Mouse (Mus musculus): ENCODE data around the gene Iba57. TPM values are rescaled to one million over a fixed set of nuclear protein-coding genes. Genes with fewer than 3 reads are reported as not detected.

Iba57 gene
- polyA plus RNA-seq, 1 experiment from 2014 or later, result 7.6 TPM

DNA sequence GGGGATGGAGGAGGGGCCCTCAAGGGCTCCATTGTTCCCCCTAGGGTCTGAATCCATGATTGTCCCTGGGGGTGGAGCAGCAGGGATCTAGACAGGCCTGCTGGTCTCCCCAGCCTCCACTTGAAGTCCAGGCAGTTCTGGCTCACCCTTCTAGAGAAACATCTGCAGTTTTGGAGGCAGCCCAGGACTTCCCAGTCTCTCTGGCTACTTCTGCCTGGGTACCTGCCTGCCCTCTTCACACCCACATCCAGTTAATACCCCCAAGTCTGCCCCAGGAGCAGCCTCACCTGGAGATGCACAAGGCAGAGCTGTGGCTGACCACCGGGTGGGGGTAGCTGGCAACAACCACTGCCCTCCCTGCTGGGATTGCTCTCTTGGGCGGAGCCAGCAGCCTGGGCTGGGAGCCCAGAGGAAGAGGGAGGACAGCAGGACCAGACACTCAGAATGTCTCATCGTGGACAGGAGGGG lies 19.4 kb upstream of the Iba57 start, which contains the start of gene Gjc2:
Gjc2 (minus strand) TSS at position 350 of the 468 bp plus-strand sequence.
- Histone ChIP-seq H3K27me3 (ENCODE audit: control insufficient read depth, insufficient read depth, low read depth, low read length) (peaks cover 10% of the 10 kb centered on the region), H3K4me3 (ENCODE audit: low read depth, low read length) (no peak within 1 kb of the TSS), H3K36me3 (ENCODE audit: control insufficient read depth, insufficient read depth, low read length) (peaks cover 21% of the 10 kb centered on the region), H3K4me2 (ENCODE audit: low read length) (no peak within 1 kb of the TSS), H3K9ac (ENCODE audit: low read depth, low read length) (no peak within 1 kb of the TSS), H3K4me1 (ENCODE audit: control insufficient read depth, insufficient read depth, low read length) (no peaks in the 10 kb centered on the region), H3K9me3 (replicated peaks; ENCODE audit: control insufficient read depth, low read length, poor library complexity, severe bottlenecking) (no peaks in the 10 kb centered on the region), H3K27ac (ENCODE audit: low read length) (no peak within 1 kb of the TSS)
- ATAC-seq, result no peak
- 35% methylated on average over 3 of the region's 3 CpGs for WGBS

GRCm38 (mm10) chr11:59176921-59177320 lies 13.4 kb upstream of the Iba57 start:
- Histone ChIP-seq H3K9me3 (replicated peaks; ENCODE audit: control insufficient read depth, low read length, poor library complexity, severe bottlenecking) (no peaks in the 10 kb centered on the region), H3K27me3 (ENCODE audit: control insufficient read depth, insufficient read depth, low read depth, low read length) (peaks cover 46% of the 10 kb centered on the region), H3K27ac (ENCODE audit: low read length) (no peak overlapping the region), H3K4me3 (ENCODE audit: low read depth, low read length) (no peak overlapping the region), H3K9ac (ENCODE audit: low read depth, low read length) (no peak overlapping the region), H3K36me3 (ENCODE audit: control insufficient read depth, insufficient read depth, low read length) (no peaks in the 10 kb centered on the region), H3K4me2 (ENCODE audit: low read length) (no peak overlapping the region), H3K4me1 (ENCODE audit: control insufficient read depth, insufficient read depth, low read length) (no peaks in the 10 kb centered on the region)
- no peak for ATAC-seq
- 7% methylated on average over 31 of the region's 34 CpGs for WGBS

GRCm38 (mm10) chr11:59176475-59176874 lies 12.9 kb upstream of the Iba57 start:
- H3K4me2 ChIP-seq (ENCODE audit: low read length), result no peak overlapping the region
- H3K4me1 ChIP-seq (ENCODE audit: control insufficient read depth, insufficient read depth, low read length), result no peaks in the 10 kb centered on the region
- no peaks in the 10 kb centered on the region for H3K9me3 ChIP-seq (replicated peaks; ENCODE audit: control insufficient read depth, low read length, poor library complexity, severe bottlenecking)
- WGBS, result 2% methylated on average over 45 of the region's 48 CpGs
- peaks cover 46% of the 10 kb centered on the region for H3K27me3 ChIP-seq (ENCODE audit: control insufficient read depth, insufficient read depth, low read depth, low read length)
- no peak for ATAC-seq
- no peaks in the 10 kb centered on the region for H3K36me3 ChIP-seq (ENCODE audit: control insufficient read depth, insufficient read depth, low read length)
- H3K9ac ChIP-seq (ENCODE audit: low read depth, low read length), result no peak overlapping the region
- H3K4me3 ChIP-seq (ENCODE audit: low read depth, low read length), result no peak overlapping the region
- H3K27ac ChIP-seq (ENCODE audit: low read length), result no peak overlapping the region

- H3K36me3 ChIP-seq (ENCODE audit: control insufficient read depth, insufficient read depth, low read length), result no peaks in the 10 kb centered on the region
- no peak overlapping the region for H3K27ac ChIP-seq (ENCODE audit: low read length)
- H3K9me3 ChIP-seq (replicated peaks; ENCODE audit: control insufficient read depth, low read length, poor library complexity, severe bottlenecking), result no peaks in the 10 kb centered on the region
- H3K27me3 ChIP-seq (ENCODE audit: control insufficient read depth, insufficient read depth, low read depth, low read length), result peaks cover 46% of the 10 kb centered on the region
- ATAC-seq, result no peak
- H3K4me2 ChIP-seq (ENCODE audit: low read length), result no peak overlapping the region
- 42% methylated on average over 6 of the region's 6 CpGs for WGBS
- no peak overlapping the region for H3K9ac ChIP-seq (ENCODE audit: low read depth, low read length)
- no peak overlapping the region for H3K4me3 ChIP-seq (ENCODE audit: low read depth, low read length)
- H3K4me1 ChIP-seq (ENCODE audit: control insufficient read depth, insufficient read depth, low read length), result no peaks in the 10 kb centered on the region
These were observed 10.8 kb upstream of the Iba57 start for GRCm38 (mm10) chr11:59174189-59174838.

DNA sequence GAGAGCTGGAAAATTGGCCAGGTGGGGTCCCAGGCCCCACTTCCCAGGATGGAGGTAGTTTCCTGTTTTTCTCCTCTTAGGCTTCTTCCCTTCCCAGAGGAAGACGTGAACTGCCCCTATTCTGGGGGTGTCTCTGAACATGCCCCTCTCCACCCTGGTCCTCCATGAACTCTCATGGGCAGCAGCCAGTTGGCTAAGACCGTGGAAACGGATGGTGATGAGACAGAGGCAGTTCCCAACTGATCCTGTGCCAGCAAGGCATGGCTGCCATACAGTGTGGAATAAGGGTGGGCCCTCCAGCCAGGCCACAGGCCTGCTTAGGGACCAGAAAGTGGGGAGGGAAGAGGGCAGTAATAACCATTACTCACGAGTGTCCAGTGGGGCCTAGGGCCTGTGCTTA lies 7.0 kb upstream of the Iba57 start:
- H3K9me3 ChIP-seq (replicated peaks; ENCODE audit: control insufficient read depth, low read length, poor library complexity, severe bottlenecking), result no peaks in the 10 kb centered on the region
- peaks cover 12% of the 10 kb centered on the region for H3K27me3 ChIP-seq (ENCODE audit: control insufficient read depth, insufficient read depth, low read depth, low read length)
- H3K36me3 ChIP-seq (ENCODE audit: control insufficient read depth, insufficient read depth, low read length), result no peaks in the 10 kb centered on the region
- H3K27ac ChIP-seq (ENCODE audit: low read length), result no peak overlapping the region
- no peak for ATAC-seq
- H3K4me3 ChIP-seq (ENCODE audit: low read depth, low read length), result no peak overlapping the region
- H3K4me1 ChIP-seq (ENCODE audit: control insufficient read depth, insufficient read depth, low read length), result no peaks in the 10 kb centered on the region
- H3K9ac ChIP-seq (ENCODE audit: low read depth, low read length), result no peak overlapping the region
- WGBS, result 60% methylated on average over 4 of the region's 4 CpGs
- no peak overlapping the region for H3K4me2 ChIP-seq (ENCODE audit: low read length)

DNA sequence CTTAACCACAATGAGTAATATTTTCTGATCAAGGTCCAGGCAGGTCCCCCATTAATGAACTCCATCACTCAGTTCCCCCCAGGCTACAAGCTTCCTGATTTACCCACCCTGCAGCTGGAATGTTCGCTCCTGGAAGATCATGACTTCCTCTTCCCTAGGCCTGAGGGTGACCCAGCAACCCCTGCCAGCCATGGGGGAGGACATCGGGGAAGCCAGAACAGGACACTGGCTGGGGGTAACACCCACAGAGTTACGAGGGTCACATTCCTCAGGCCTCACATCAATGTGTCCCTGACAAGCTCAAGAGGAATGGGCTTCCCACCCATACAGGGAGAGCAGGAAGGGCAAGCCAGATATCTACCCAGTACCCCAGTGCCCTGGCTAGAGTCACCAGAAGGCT lies 6.3 kb upstream of the Iba57 start:
- H3K4me2 ChIP-seq (ENCODE audit: low read length), result no peak overlapping the region
- H3K4me3 ChIP-seq (ENCODE audit: low read depth, low read length), result no peak overlapping the region
- H3K27me3 ChIP-seq (ENCODE audit: control insufficient read depth, insufficient read depth, low read depth, low read length), result peaks cover 6% of the 10 kb centered on the region
- H3K36me3 ChIP-seq (ENCODE audit: control insufficient read depth, insufficient read depth, low read length), result no peaks in the 10 kb centered on the region
- H3K9me3 ChIP-seq (replicated peaks; ENCODE audit: control insufficient read depth, low read length, poor library complexity, severe bottlenecking), result no peaks in the 10 kb centered on the region
- H3K9ac ChIP-seq (ENCODE audit: low read depth, low read length), result no peak overlapping the region
- no peak for ATAC-seq
- H3K27ac ChIP-seq (ENCODE audit: low read length), result no peak overlapping the region
- H3K4me1 ChIP-seq (ENCODE audit: control insufficient read depth, insufficient read depth, low read length), result no peaks in the 10 kb centered on the region
- 74% methylated on average over 3 of the region's 3 CpGs for WGBS

GRCm38 (mm10) chr11:59165616-59166241 lies 2.2 kb upstream of the Iba57 start:
- no peak overlapping the region for H3K4me3 ChIP-seq (ENCODE audit: low read depth, low read length)
- no peaks in the 10 kb centered on the region for H3K36me3 ChIP-seq (ENCODE audit: control insufficient read depth, insufficient read depth, low read length)
- H3K4me2 ChIP-seq (ENCODE audit: low read length), result no peak overlapping the region
- H3K4me1 ChIP-seq (ENCODE audit: control insufficient read depth, insufficient read depth, low read length), result peaks cover 14% of the 10 kb centered on the region
- 35% methylated on average over 2 of the region's 2 CpGs for WGBS
- no peak for ATAC-seq
- no peak overlapping the region for H3K27ac ChIP-seq (ENCODE audit: low read length)
- no peaks in the 10 kb centered on the region for H3K9me3 ChIP-seq (replicated peaks; ENCODE audit: control insufficient read depth, low read length, poor library complexity, severe bottlenecking)
- no peaks in the 10 kb centered on the region; the same call in 1 of the 2 replicates for H3K27me3 ChIP-seq (ENCODE audit: control insufficient read depth, insufficient read depth, low read depth, low read length)
- no peak overlapping the region for H3K9ac ChIP-seq (ENCODE audit: low read depth, low read length)

DNA sequence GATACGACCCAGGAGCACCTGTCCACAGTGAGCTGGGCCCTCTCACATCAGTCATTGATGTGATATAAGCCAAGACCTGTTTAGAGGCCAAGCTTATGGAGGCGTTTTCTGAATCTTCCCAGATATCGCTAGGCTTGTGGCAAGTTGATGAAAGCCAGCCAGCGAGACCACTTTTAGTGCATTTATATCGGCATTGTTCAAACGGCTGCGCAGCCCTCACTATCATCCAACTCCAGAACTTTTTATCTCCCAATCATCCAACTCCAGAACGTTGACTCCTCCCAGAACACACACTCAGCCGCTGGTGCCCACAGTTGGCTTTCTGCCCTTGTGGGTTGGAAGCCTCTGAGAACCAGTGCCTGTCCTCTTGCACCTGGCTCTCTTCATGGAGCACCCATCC lies 845 bp upstream of the Iba57 start:
- Histone ChIP-seq H3K27ac (ENCODE audit: low read length) (no peak overlapping the region), H3K9me3 (replicated peaks; ENCODE audit: control insufficient read depth, low read length, poor library complexity, severe bottlenecking) (no peaks in the 10 kb centered on the region), H3K36me3 (ENCODE audit: control insufficient read depth, insufficient read depth, low read length) (no peaks in the 10 kb centered on the region), H3K27me3 (ENCODE audit: control insufficient read depth, insufficient read depth, low read depth, low read length) (no peaks in the 10 kb centered on the region; the same call in 1 of the 2 replicates), H3K9ac (ENCODE audit: low read depth, low read length) (no peak overlapping the region), H3K4me3 (ENCODE audit: low read depth, low read length) (no peak overlapping the region), H3K4me2 (ENCODE audit: low read length) (peak overlapping the region; percentile 68; the same call in 1 of the 2 replicates), H3K4me1 (ENCODE audit: control insufficient read depth, insufficient read depth, low read length) (peaks cover 14% of the 10 kb centered on the region)
- WGBS, result 89% methylated on average over 9 of the region's 9 CpGs
- ATAC-seq, result no peak
